Mouse (Mus musculus) hindbrain, embryonic 15.5 days (tissue): ENCODE data around the gene Shc2. TPM values are rescaled to one million over a fixed set of nuclear protein-coding genes. Genes with fewer than 3 reads are reported as not detected.

Source experiments
- ATAC-seq: fragments of 200-750 bp; cut with Nextera tagmentation; 2 replicates; pipeline ENCODE4 v1.8.0; 2017; ENCODE audit warnings: low read depth, moderate number of reproducible peaks, moderate TSS enrichment; ENCODE audit not compliant: low FRiP score
- H3K27ac ChIP-seq: fragments of 300-500 bp; sonication (generic); replicated peaks from 2 replicates; pipeline ENCODE4 v1.5.1; 2015; ENCODE audit warnings: mild to moderate bottlenecking, inconsistent platforms
- H3K27me3 ChIP-seq: fragments of 300-500 bp; sonication (generic); 2 replicates; pipeline ENCODE4 v1.6.1; 2015; ENCODE audit warnings: control low read depth, inconsistent platforms
- H3K36me3 ChIP-seq: fragments of 300-500 bp; sonication (generic); 2 replicates; pipeline ENCODE4 v1.6.1; 2015; ENCODE audit warnings: control low read depth, inconsistent platforms
- H3K4me1 ChIP-seq: fragments of 300-500 bp; sonication (generic); replicated peaks from 2 replicates; pipeline ENCODE4 v1.6.1; 2015; ENCODE audit warnings: control low read depth, inconsistent platforms
- H3K4me2 ChIP-seq: fragments of 300-500 bp; sonication (generic); 2 replicates; pipeline ENCODE4 v1.6.1; 2015; ENCODE audit warnings: moderate library complexity, mild to moderate bottlenecking, inconsistent platforms
- H3K4me3 ChIP-seq: fragments of 300-500 bp; sonication (generic); 2 replicates; pipeline ENCODE4 v1.5.1; 2015; ENCODE audit warnings: mild to moderate bottlenecking, inconsistent platforms
- H3K9ac ChIP-seq: fragments of 300-500 bp; sonication (generic); 2 replicates; pipeline ENCODE4 v1.6.1; 2015; ENCODE audit warnings: inconsistent platforms
- H3K9me3 ChIP-seq: fragments of 300-500 bp; sonication (generic); 2 replicates; pipeline ENCODE4 v1.6.1; 2016; ENCODE audit warnings: control low read depth, inconsistent platforms
- WGBS: fragments of 180-500 bp; shearing (Covaris S2); methylation state at CpG from one replicate; pipeline ENCODE4 v1.1.7; 2015; 5-methylcytosine and 5-hydroxymethylcytosine counted together
- polyA plus RNA-seq: library from polyadenylated mRNA; unstranded; fragments of >200 nt; fragmentation: Nextera tagmentation; extraction: Ambion mirVana; gene quantifications from 2 replicates; pipeline ENCODE4 v1.2.1, GENCODE M21; 2015

The Shc2 gene
- polyA plus RNA-seq, 1 experiment from 2014 or later = 28.5 TPM

DNA sequence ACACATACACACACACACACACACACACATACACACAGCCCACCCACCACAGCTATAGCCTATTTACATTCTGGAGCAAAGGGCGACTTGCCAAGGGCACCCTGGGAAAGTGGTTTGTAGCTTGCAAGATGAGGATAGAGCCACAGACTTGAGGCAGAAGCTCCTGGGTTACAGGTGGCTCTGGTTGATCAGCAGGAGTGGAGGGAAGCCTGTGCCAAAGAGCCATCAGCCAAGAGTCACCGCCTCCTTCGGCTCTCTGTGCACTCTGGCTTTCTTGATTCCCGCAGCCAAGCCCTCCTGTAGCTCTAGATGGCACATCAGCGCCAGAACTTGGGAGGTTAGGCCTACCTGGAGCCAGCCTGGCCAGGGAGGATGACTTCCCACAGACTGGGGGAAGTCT, 26.4 kb downstream of the Shc2 start:
- Histone ChIP-seq H3K4me3 (no peak overlapping the region), H3K4me2 (no peak overlapping the region), H3K4me1 (peaks cover 28% of the 10 kb centered on the region), H3K27ac (no peak overlapping the region), H3K36me3 (no peaks in the 10 kb centered on the region), H3K27me3 (peaks cover 19% of the 10 kb centered on the region), H3K9me3 (no peaks in the 10 kb centered on the region), H3K9ac (no peak overlapping the region)
- WGBS = 27% methylated on average over 5 of the region's 5 CpGs
- ATAC-seq = no peak

GRCm38 (mm10) chr10:79609276-79609675, 28.4 kb downstream of the Shc2 start:
- Histone ChIP-seq H3K9ac (no peak overlapping the region), H3K4me3 (no peak overlapping the region), H3K36me3 (no peaks in the 10 kb centered on the region), H3K27ac (no peak overlapping the region), H3K4me2 (no peak overlapping the region), H3K9me3 (no peaks in the 10 kb centered on the region), H3K4me1 (peaks cover 28% of the 10 kb centered on the region), H3K27me3 (peaks cover 19% of the 10 kb centered on the region)
- ATAC-seq = no peak
- WGBS = 70% methylated on average over 3 of the region's 3 CpGs

DNA sequence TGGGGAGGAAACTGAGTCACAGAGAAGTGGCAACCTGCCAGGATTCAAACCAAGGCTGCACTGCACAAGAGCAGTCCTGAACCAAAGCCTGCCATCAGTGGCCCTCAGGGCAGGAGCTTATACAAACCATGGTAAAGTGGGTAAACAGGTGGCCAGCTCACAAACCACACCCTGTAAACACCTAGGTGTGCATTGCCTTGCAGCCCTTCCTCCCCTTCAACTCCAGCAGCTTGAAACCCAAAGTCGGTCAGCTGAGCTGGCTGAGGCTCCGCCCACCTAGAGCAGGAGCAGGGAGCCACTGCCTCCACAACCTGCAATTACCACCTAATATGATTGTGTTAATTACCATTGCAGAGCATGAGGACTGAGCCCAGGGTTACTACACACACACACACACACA, 29.8 kb downstream of the Shc2 start:
- H3K36me3 ChIP-seq = no peaks in the 10 kb centered on the region
- peaks cover 12% of the 10 kb centered on the region for H3K27me3 ChIP-seq
- no peak overlapping the region for H3K9ac ChIP-seq
- no peak overlapping the region for H3K4me2 ChIP-seq
- 46% methylated on average over 2 of the region's 2 CpGs for WGBS
- ATAC-seq = no peak
- H3K27ac ChIP-seq = no peak overlapping the region
- no peak overlapping the region for H3K4me3 ChIP-seq
- H3K9me3 ChIP-seq = no peaks in the 10 kb centered on the region
- H3K4me1 ChIP-seq = peaks cover 20% of the 10 kb centered on the region

GRCm38 (mm10) chr10:79606537-79606936, 31.2 kb downstream of the Shc2 start:
- Histone ChIP-seq H3K4me1 (peaks cover 7% of the 10 kb centered on the region; the same call in 1 of the 2 replicates), H3K36me3 (no peaks in the 10 kb centered on the region), H3K9me3 (no peaks in the 10 kb centered on the region), H3K4me2 (no peak overlapping the region), H3K4me3 (no peak overlapping the region), H3K27ac (no peak overlapping the region), H3K27me3 (no peaks in the 10 kb centered on the region), H3K9ac (no peak overlapping the region)
- peak; percentile 41; the same call in 1 of the 2 replicates for ATAC-seq
- 68% methylated on average over 4 of the region's 4 CpGs for WGBS

- H3K36me3 ChIP-seq = no peaks in the 10 kb centered on the region
- no peak overlapping the region for H3K4me3 ChIP-seq
- no peak overlapping the region for H3K4me2 ChIP-seq
- ATAC-seq = no peak
- H3K27me3 ChIP-seq = peaks cover 16% of the 10 kb centered on the region; the same call in 1 of the 2 replicates
- no peak overlapping the region for H3K27ac ChIP-seq
- H3K9ac ChIP-seq = no peak overlapping the region
- 0 out of 2 replicates have a peak, but pooled peaks cover 3% of the 10 kb centered on the region for H3K4me1 ChIP-seq
- 71% methylated on average over 4 of the region's 4 CpGs for WGBS
- H3K9me3 ChIP-seq = no peaks in the 10 kb centered on the region
Observed at GRCm38 (mm10) chr10:79597936-79598230, 39.8 kb downstream of the Shc2 start.

- no peak overlapping the region for H3K27ac ChIP-seq
- no peaks in the 10 kb centered on the region for H3K9me3 ChIP-seq
- H3K4me1 ChIP-seq = 0 out of 2 replicates have a peak, but pooled peaks cover 3% of the 10 kb centered on the region
- no peak overlapping the region for H3K4me3 ChIP-seq
- no peaks in the 10 kb centered on the region for H3K36me3 ChIP-seq
- WGBS = 32% methylated on average over 13 of the region's 13 CpGs
- peaks cover 16% of the 10 kb centered on the region; the same call in 1 of the 2 replicates for H3K27me3 ChIP-seq
- no peak overlapping the region for H3K9ac ChIP-seq
- ATAC-seq = no peak
- H3K4me2 ChIP-seq = no peak overlapping the region
Observed at GRCm38 (mm10) chr10:79597051-79597935, 40.4 kb downstream of the Shc2 start.

- Histone ChIP-seq H3K9me3 (no peaks in the 10 kb centered on the region), H3K4me2 (no peak overlapping the region)
- WGBS = 62% methylated on average over 8 of the region's 8 CpGs
Observed at GRCm38 (mm10) chr10:79595590-79595929, 42.2 kb downstream of the Shc2 start.

DNA sequence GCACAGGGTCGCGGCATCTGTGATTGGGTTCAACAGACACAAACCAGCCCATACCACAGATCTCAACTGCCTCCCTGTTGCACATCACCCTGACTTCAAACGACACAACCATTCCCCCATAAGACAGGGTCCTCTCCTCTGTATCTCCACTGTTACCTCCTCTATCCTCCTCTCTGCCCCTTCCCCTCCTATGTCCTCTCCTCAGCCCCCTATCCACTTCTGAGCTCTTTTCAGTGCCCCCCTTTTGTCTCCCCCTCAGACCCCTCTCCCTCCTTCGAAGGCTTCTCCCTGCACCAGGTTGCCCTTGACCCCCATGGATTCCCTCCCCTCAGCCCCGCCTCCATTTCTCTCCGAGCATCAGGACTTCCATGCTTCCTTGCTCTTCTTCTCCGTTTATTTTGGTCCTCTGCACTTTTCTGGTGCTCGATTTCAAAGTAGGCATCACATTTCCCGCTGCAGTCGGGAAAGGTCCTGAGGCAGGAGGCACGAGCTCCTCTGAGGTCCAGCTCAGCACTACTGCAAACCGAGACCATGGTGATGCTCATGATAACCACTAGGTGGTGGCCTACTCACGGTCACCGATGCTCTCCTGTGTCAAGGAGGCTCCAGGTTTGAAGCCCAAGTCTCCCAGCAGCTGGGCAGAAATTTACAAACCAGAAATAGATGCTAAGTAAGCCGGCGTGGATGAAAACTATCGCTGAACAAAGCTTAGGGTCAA, 42.7 kb downstream of the Shc2 start:
- peak; percentile 95 for ATAC-seq
- Histone ChIP-seq H3K27me3 (peaks cover 16% of the 10 kb centered on the region; the same call in 1 of the 2 replicates), H3K36me3 (no peaks in the 10 kb centered on the region), H3K9me3 (no peaks in the 10 kb centered on the region), H3K4me2 (peak overlapping the region; percentile 42), H3K4me1 (0 out of 2 replicates have a peak, but pooled peaks cover 3% of the 10 kb centered on the region), H3K27ac (no peak overlapping the region), H3K9ac (no peak overlapping the region), H3K4me3 (no peak overlapping the region)
- WGBS = 17% methylated on average over 17 of the region's 17 CpGs

More at GRCm38 (mm10) chr10:79595590-79595929, 42.2 kb downstream of the Shc2 start:
- 0 out of 2 replicates have a peak, but pooled peaks cover 3% of the 10 kb centered on the region for H3K4me1 ChIP-seq
- no peak overlapping the region for H3K4me3 ChIP-seq
- H3K36me3 ChIP-seq = no peaks in the 10 kb centered on the region
- no peak overlapping the region for H3K9ac ChIP-seq
- H3K27ac ChIP-seq = no peak overlapping the region
- ATAC-seq = peak; percentile 16; the same call in 1 of the 2 replicates
- peaks cover 16% of the 10 kb centered on the region; the same call in 1 of the 2 replicates for H3K27me3 ChIP-seq

DNA sequence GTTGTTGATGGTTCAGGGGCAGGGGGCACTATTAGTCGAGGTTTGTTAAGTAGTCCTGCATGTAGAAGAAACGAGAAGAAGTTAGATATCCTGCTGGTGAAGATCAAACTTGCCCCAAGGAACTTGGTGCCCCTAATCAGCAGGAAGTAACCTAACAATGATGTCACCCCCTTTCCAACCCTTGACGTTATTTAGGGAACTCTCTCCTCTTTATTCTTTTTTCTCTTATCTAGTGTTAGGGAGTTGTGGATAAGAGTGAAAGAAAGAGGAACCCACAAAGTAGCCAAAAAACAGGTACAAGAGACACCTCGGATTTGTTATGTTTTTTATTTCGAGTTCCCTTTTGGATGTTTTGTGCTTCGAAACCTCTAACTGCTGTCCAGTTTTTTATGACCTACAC, 43.6 kb downstream of the Shc2 start:
- no peak overlapping the region for H3K9ac ChIP-seq
- H3K27me3 ChIP-seq = peaks cover 16% of the 10 kb centered on the region; the same call in 1 of the 2 replicates
- H3K4me3 ChIP-seq = no peak overlapping the region
- no peak overlapping the region for H3K4me2 ChIP-seq
- no peak for ATAC-seq
- H3K4me1 ChIP-seq = 0 out of 2 replicates have a peak, but pooled peaks cover 3% of the 10 kb centered on the region
- H3K36me3 ChIP-seq = no peaks in the 10 kb centered on the region
- 58% methylated on average over 6 of the region's 6 CpGs for WGBS
- H3K27ac ChIP-seq = no peak overlapping the region
- no peaks in the 10 kb centered on the region for H3K9me3 ChIP-seq

- 0 out of 2 replicates have a peak, but pooled peaks cover 3% of the 10 kb centered on the region for H3K4me1 ChIP-seq
- H3K9me3 ChIP-seq = no peaks in the 10 kb centered on the region
- no peak overlapping the region for H3K4me3 ChIP-seq
- H3K9ac ChIP-seq = no peak overlapping the region
- no peak for ATAC-seq
- no peaks in the 10 kb centered on the region for H3K36me3 ChIP-seq
- H3K27me3 ChIP-seq = peaks cover 16% of the 10 kb centered on the region; the same call in 1 of the 2 replicates
- 100% methylated on average over 1 of the region's 1 CpGs for WGBS
- no peak overlapping the region for H3K4me2 ChIP-seq
- no peak overlapping the region for H3K27ac ChIP-seq
Observed at GRCm38 (mm10) chr10:79590702-79591101, 47.0 kb downstream of the Shc2 start.

GRCm38 (mm10) chr10:79587752-79588126, 50.0 kb downstream of the Shc2 start:
- no peaks in the 10 kb centered on the region for H3K4me1 ChIP-seq
- no peak for ATAC-seq
- H3K9me3 ChIP-seq = no peaks in the 10 kb centered on the region
- 76% methylated on average over 4 of the region's 4 CpGs for WGBS
- H3K4me3 ChIP-seq = no peak overlapping the region
- H3K27me3 ChIP-seq = no peaks in the 10 kb centered on the region
- no peaks in the 10 kb centered on the region for H3K36me3 ChIP-seq
- H3K4me2 ChIP-seq = no peak overlapping the region
- H3K27ac ChIP-seq = no peak overlapping the region
- H3K9ac ChIP-seq = no peak overlapping the region

GRCm38 (mm10) chr10:79587061-79587751, 50.5 kb downstream of the Shc2 start, which contains the start of gene Theg:
Theg (minus strand) TSS chr10:79587331.
- Histone ChIP-seq H3K27me3 (no peaks in the 10 kb centered on the region), H3K4me3 (no peak within 1 kb of the TSS), H3K4me2 (no peak within 1 kb of the TSS), H3K36me3 (no peaks in the 10 kb centered on the region), H3K9me3 (no peaks in the 10 kb centered on the region), H3K9ac (no peak within 1 kb of the TSS), H3K27ac (no peak within 1 kb of the TSS), H3K4me1 (no peaks in the 10 kb centered on the region)
- 79% methylated on average over 5 of the region's 5 CpGs for WGBS
- no peak for ATAC-seq
